In the genomic region with DNA sequence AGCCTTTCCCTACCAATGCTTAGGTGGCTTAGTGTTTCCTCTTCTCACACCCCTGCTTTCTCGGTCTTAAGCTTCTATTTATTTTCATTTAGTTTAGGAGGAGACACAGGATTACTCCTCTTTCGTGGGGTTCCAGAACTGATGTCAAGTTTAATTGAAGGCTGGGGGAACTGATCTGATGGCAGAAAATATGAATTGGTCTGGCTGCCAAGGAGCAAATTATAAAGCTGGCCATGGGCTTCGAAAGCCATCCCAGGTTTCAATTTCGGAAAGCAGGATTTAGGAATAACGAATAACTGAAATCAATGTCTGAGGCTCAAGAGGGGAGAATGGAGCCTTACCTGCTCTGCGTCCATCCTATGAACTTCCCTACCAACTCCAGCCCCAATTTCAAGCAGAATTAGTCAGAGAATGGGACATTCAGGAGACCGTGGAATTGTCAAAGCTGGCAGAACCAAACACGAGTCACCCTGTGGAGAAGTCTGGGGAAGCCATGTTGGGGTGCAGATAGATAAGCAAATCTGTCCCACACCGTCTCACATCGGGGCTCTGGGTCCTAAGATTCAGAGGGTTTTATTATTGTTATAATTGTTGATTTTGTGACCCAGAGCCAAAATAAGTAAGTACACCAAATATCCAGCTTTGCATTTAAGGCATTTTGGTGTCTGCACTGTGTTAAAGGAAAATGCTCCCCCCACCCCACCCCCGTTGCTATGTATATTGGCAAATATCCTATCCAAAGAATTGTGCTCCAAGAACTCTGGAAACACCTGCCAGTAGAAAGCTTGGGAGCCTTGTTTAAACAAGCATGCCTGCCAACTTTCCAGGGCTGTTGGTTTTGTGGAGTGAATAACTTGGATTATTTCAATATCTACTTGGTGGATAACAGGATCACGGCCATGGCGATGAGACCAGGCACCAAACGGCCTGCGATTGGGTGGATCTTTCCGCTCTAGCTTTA, we compare ENCODE assay signal across 12 mouse cellular contexts. TPM values are rescaled to one million over a fixed set of nuclear protein-coding genes. Genes with fewer than 3 reads are reported as not detected.
DNase-seq lines count a peak whose midpoint lies in the region; ATAC-seq lines count a peak whose summit lies in the region.
"Had no signal": no experiment of that assay in that cellular context is flagged by ENCODE, and none has a peak within 500 bp of the region (broad histone marks: within the 10 kb centered on the region; RNA-seq: fewer than 3 reads in every experiment).

No protein-coding gene starts in this region.

- peak overlapping the region; percentile 92 for H3K27ac ChIP-seq in lung, embryonic 16.5 days (ENCODE audit: low read length)
- H3K27ac ChIP-seq: left cerebral cortex, adult 2 months; midbrain, embryonic 12.5 days had no signal

- intact Hi-C loops in gastrocnemius, postnatal 14 days (cut with DNase I; ENCODE audit: low total_unique reads): no loop called here

- DNase-seq in gastrocnemius, adult 18-20 months (ENCODE audit: low spot score): peak; percentile 19
- DNase-seq in gastrocnemius, postnatal 14 days: no peak
- DNase-seq in Muller cell, postnatal 12 days (ENCODE audit: inconsistent ontology term): peak; percentile 20
- DNase-seq in heart, adult 9 months (ENCODE audit: low spot score in 2 of 2): peak; percentile 56 to 61
- DNase-seq in ovary, postnatal 36 days (ENCODE audit: low spot score): no peak
- DNase-seq in cerebellum, adult 18-20 months: no peak
- no peak for DNase-seq in urinary bladder, adult 18-20 months (ENCODE audit: low spot score in 2 of 2)
- DNase-seq: cerebellum, adult 11 months had no signal

- H3K9ac ChIP-seq in lung, embryonic 16.5 days (ENCODE audit: low read length): no peak overlapping the region
- H3K9ac ChIP-seq: midbrain, embryonic 12.5 days had no signal

- H3K36me3 ChIP-seq in lung, embryonic 16.5 days (ENCODE audit: control insufficient read depth, insufficient read depth, low read length): no peaks in the 10 kb centered on the region
- H3K36me3 ChIP-seq: midbrain, embryonic 12.5 days had no signal

- no peaks in the 10 kb centered on the region for H3K27me3 ChIP-seq in lung, embryonic 16.5 days (ENCODE audit: control insufficient read depth, insufficient read depth, low read depth, low read length)
- H3K27me3 ChIP-seq: midbrain, embryonic 12.5 days had no signal

- ATAC-seq in lung, embryonic 16.5 days (ENCODE audit: low read depth): peak; percentile 59
- ATAC-seq: intestine, embryonic 16.5 days had no signal

- H3K4me1 ChIP-seq in lung, embryonic 16.5 days (replicated peaks; ENCODE audit: control insufficient read depth, insufficient read depth, low read length): peaks cover 38% of the 10 kb centered on the region
- H3K4me1 ChIP-seq: midbrain, embryonic 12.5 days had no signal

- H3K4me2 ChIP-seq in lung, embryonic 16.5 days (ENCODE audit: low read depth, low read length): peak overlapping the region; percentile 13; the same call in 1 of the 2 replicates
- H3K4me2 ChIP-seq: midbrain, embryonic 12.5 days had no signal

- WGBS in lung, embryonic 16.5 days: 53% methylated on average over 16 of the region's 16 CpGs

- H3K4me3 ChIP-seq in lung, embryonic 16.5 days (ENCODE audit: low read length): no peak overlapping the region
- H3K4me3 ChIP-seq: left cerebral cortex, adult 2 months; midbrain, embryonic 12.5 days had no signal

- H3K9me3 ChIP-seq in lung, embryonic 16.5 days (ENCODE audit: control insufficient read depth, low read length): no peaks in the 10 kb centered on the region
- H3K9me3 ChIP-seq: midbrain, embryonic 12.5 days had no signal

RNA-seq across cellular contexts. Expression of a gene that starts 56.5 kb away (rescaled TPM):
- total RNA-seq in gastrocnemius, adult 18-20 months (2021): 10 to 100 TPM; 14.7 to 20.2 TPM
- total RNA-seq in gastrocnemius, postnatal 14 days (2021): 10 to 100 TPM; 29.9 to 36.5 TPM
- 58.0 and 58.2 TPM in 2 replicates for polyA plus RNA-seq in lung, embryonic 16.5 days (2015; fragmentation: Nextera tagmentation; extraction: Ambion mirVana)

Comparison
In these comparisons a context has a peak if more than half of its experiments do, and no peak if none do; other contexts are left out.
1. DNase-seq: peak in gastrocnemius, adult 18-20 months (single experiment), Muller cell, postnatal 12 days (single experiment) and heart, adult 9 months (2 of 2); none in gastrocnemius, postnatal 14 days (single experiment), ovary, postnatal 36 days (single experiment), cerebellum, adult 18-20 months (0 of 2) and urinary bladder, adult 18-20 months (0 of 2).